Mouse (Mus musculus) stomach, postnatal 0 days (tissue): ENCODE results near the gene Cd63. TPM values are rescaled to one million over a fixed set of nuclear protein-coding genes. Genes with fewer than 3 reads are reported as not detected.
A peak's percentile ranks its signal among the peaks of the same experiment; 100 is the strongest.

Experiments used
- ATAC-seq: fragments of 200-750 bp; cut with Nextera tagmentation; 2 replicates; pipeline ENCODE4 v1.8.0; 2017; ENCODE audit not compliant: low FRiP score, low TSS enrichment
- DNase-seq: peaks from one replicate; pipeline ENCODE4 v3.0.0-alpha.2; 2016; ENCODE audit warnings: low spot score
- H3K27ac ChIP-seq: fragments of 300-500 bp; sonication (generic); replicated peaks from 2 replicates; pipeline ENCODE4 v1.5.1; 2014; ENCODE audit warnings: mild to moderate bottlenecking, control low read depth
- H3K27me3 ChIP-seq: fragments of 300-500 bp; sonication (generic); 2 replicates; pipeline ENCODE4 v1.6.1; 2014; ENCODE audit warnings: low read length; ENCODE audit not compliant: control insufficient read depth, insufficient read depth
- H3K36me3 ChIP-seq: fragments of 300-500 bp; sonication (generic); 2 replicates; pipeline ENCODE4 v1.6.1; 2014; ENCODE audit warnings: low read length, mixed read lengths; ENCODE audit not compliant: control insufficient read depth, insufficient read depth
- H3K4me1 ChIP-seq: fragments of 300-500 bp; sonication (generic); replicated peaks from 2 replicates; pipeline ENCODE4 v1.6.1; 2014; ENCODE audit warnings: antibody characterized with exemption; ENCODE audit not compliant: control insufficient read depth, insufficient read depth
- H3K4me2 ChIP-seq: fragments of 300-500 bp; sonication (generic); replicated peaks from 2 replicates; pipeline ENCODE4 v1.6.1; 2014; ENCODE audit warnings: low read depth, mild to moderate bottlenecking, control low read depth, moderate library complexity
- H3K4me3 ChIP-seq: fragments of 300-500 bp; sonication (generic); 2 replicates; pipeline ENCODE4 v1.5.1; 2014; ENCODE audit warnings: low read depth, low read length, control low read depth
- H3K9ac ChIP-seq: fragments of 300-500 bp; sonication (generic); 2 replicates; pipeline ENCODE4 v1.6.1; 2014; ENCODE audit warnings: mild to moderate bottlenecking, low read length, control low read depth, mixed read lengths
- H3K9me3 ChIP-seq: fragments of 300-500 bp; sonication (generic); 2 replicates; pipeline ENCODE4 v1.6.1; 2016; ENCODE audit warnings: low read length; ENCODE audit not compliant: control insufficient read depth
- CTCF ChIP-seq: IDR thresholded peaks from 2 replicates; pipeline ENCODE4 v1.5.1; 2016; ENCODE audit warnings: antibody characterized with exemption, low read depth, mild to moderate bottlenecking, moderate library complexity
- EP300 ChIP-seq: optimal IDR thresholded peaks from 2 replicates; pipeline ENCODE3; 2016; ENCODE audit warnings: antibody characterized with exemption
- WGBS: fragments of 180-500 bp; shearing (Covaris S2); extraction: QIAGEN DNeasy Blood & Tissue Kit; methylation state at CpG from one replicate; pipeline ENCODE4 v1.1.7; 2014; 5-methylcytosine and 5-hydroxymethylcytosine counted together
- polyA plus RNA-seq: library from polyadenylated mRNA; unstranded; fragments of >200 nt; fragmentation: Nextera tagmentation; extraction: Ambion mirVana; gene quantifications from 2 replicates; pipeline ENCODE4 v1.2.1, GENCODE M21; 2015

Cd63 gene
- polyA plus RNA-seq, 1 experiment from 2014 or later, result 773 TPM

- H3K9me3 ChIP-seq, result no peaks in the 10 kb centered on the region
- H3K36me3 ChIP-seq, result no peaks in the 10 kb centered on the region
- no peak overlapping the region for H3K27ac ChIP-seq
- DNase-seq (no peak), ATAC-seq (no peak)
- H3K4me1 ChIP-seq, result no peaks in the 10 kb centered on the region
- TF ChIP-seq EP300 (no peak), CTCF (no peak)
- H3K9ac ChIP-seq, result peak overlapping the region; percentile 58
- H3K4me3 ChIP-seq, result peak overlapping the region; percentile 47
- H3K27me3 ChIP-seq, result no peaks in the 10 kb centered on the region
- WGBS, result 6% methylated on average over 21 of the region's 21 CpGs
- H3K4me2 ChIP-seq, result peak overlapping the region; percentile 79
Observed at GRCm38 (mm10) chr10:128933976-128934721, 33.4 kb downstream of the Cd63 start.

DNA sequence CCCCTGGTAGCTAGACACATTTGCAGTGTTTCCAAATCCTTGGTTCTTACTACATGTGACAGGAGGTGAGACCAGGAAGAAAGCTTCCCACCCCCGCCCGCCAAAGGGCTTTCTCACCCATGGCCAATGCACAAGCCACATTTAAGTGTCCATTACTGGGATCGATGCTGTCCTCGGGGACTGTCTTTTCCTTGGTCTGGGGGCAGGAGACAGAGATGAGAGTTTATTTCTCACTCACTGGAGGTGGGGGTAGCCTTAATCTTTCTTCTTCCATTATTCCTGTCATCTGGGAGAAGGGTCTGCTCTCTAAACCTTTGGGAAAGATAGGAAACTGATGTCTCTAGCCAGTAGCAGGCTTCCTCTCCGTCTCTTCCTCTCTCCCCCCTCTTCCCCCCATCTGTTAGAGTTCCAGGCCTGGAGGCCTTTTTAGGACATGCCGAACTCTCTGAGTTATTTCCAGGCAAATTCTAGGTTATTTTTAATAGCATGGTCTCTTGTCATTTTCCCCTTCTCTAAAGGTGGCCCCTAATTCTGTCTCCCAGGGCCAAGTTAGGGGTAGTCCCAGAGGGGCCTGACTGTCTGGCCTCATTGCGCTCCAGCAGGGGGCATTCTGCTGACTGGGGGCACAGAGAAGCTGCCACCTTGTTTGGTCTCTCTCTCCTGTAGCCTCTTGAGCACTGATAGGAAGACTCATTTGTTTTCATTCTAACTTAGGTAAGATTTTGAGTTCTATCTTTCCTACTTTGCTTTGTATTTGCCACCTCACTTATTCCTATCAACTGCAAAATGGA lies 34.4 kb downstream of the Cd63 start:
- H3K27ac ChIP-seq, result no peak overlapping the region
- TF ChIP-seq CTCF (peak; percentile 23; the same call in 1 of the 2 replicates), EP300 (no peak)
- H3K27me3 ChIP-seq, result no peaks in the 10 kb centered on the region
- H3K36me3 ChIP-seq, result no peaks in the 10 kb centered on the region
- H3K4me1 ChIP-seq, result no peaks in the 10 kb centered on the region
- H3K9ac ChIP-seq, result no peak overlapping the region
- no peak for DNase-seq
- 65% methylated on average over 7 of the region's 7 CpGs for WGBS
- H3K9me3 ChIP-seq, result no peaks in the 10 kb centered on the region
- ATAC-seq, result no peak
- H3K4me3 ChIP-seq, result peak overlapping the region; percentile 47; the same call in 1 of the 2 replicates
- peak overlapping the region; percentile 79; the same call in 1 of the 2 replicates for H3K4me2 ChIP-seq

DNA sequence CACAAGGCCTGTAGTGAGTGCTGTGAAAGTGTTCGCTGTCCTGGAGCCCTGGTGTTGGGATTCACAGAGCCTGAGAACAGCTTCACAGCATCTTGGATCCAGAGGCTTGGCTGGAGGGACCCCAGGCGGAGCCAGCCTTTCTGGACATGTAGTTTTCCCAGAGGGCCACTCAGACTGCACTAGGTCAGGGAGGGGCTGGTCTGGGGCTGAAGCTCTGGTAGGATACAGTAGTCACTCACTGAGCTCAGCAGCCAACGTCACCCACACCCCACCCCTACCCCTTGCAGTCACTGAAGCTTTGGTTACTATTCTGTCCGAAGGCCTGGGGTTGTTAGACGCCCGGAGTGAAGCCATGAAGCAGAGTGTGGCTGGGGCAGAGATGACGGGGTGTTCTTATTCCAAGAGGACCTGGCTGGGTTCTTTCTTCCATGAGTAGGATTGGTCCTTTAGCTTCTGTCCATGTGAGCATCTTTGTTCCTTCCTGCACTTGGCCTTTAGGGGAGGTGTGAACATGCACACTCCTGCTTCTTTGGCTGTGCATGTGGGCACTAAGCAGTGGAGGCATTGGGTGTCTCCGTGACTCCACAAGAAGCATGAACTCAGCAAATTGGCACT lies 35.1 kb downstream of the Cd63 start:
- Histone ChIP-seq H3K36me3 (no peaks in the 10 kb centered on the region), H3K27ac (no peak overlapping the region), H3K9me3 (no peaks in the 10 kb centered on the region), H3K4me1 (no peaks in the 10 kb centered on the region), H3K4me3 (no peak overlapping the region), H3K27me3 (no peaks in the 10 kb centered on the region), H3K4me2 (no peak overlapping the region; the same call in 1 of the 2 replicates), H3K9ac (no peak overlapping the region)
- DNase-seq (no peak), ATAC-seq (no peak)
- TF ChIP-seq EP300, result no peak
- no peak for TF ChIP-seq CTCF
- WGBS, result 70% methylated on average over 8 of the region's 8 CpGs

GRCm38 (mm10) chr10:128937756-128938390 lies 37.1 kb downstream of the Cd63 start:
- no peak overlapping the region for H3K27ac ChIP-seq
- ATAC-seq, result no peak

DNA sequence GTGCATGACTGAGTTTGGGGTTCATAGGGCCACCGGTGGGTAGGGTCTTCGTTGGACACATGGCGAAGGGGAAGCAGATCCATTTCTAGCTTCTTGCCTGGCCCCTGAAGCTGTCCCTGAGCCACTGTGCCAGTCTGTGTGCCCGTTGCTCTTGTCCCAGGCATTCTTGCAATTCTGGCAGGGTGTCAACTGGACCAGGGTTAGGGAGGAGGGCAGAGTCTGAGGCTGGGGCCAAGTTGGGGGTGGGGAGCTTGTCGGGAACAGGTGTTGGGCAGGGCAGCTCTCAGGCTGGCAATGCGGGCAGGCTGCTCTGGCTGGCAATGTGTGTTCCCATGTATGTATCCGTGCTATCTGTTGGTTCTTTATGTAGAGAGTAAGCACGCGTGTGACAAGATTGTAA lies 37.7 kb downstream of the Cd63 start:
- Histone ChIP-seq H3K27me3 (no peaks in the 10 kb centered on the region), H3K4me2 (no peak overlapping the region), H3K36me3 (no peaks in the 10 kb centered on the region), H3K9me3 (no peaks in the 10 kb centered on the region), H3K4me3 (no peak overlapping the region), H3K4me1 (no peaks in the 10 kb centered on the region), H3K9ac (no peak overlapping the region), H3K27ac (no peak overlapping the region)
- peak; percentile 75 for DNase-seq
- no peak for TF ChIP-seq EP300
- no peak for TF ChIP-seq CTCF
- 58% methylated on average over 9 of the region's 9 CpGs for WGBS
- ATAC-seq, result peak; percentile 68

More at GRCm38 (mm10) chr10:128937756-128938390, 37.1 kb downstream of the Cd63 start:
- no peaks in the 10 kb centered on the region for H3K9me3 ChIP-seq
- no peaks in the 10 kb centered on the region for H3K27me3 ChIP-seq
- H3K4me2 ChIP-seq, result no peak overlapping the region
- no peak for DNase-seq
- H3K4me3 ChIP-seq, result no peak overlapping the region
- H3K36me3 ChIP-seq, result no peaks in the 10 kb centered on the region
- WGBS, result 69% methylated on average over 12 of the region's 12 CpGs
- TF ChIP-seq CTCF (no peak), EP300 (no peak)
- no peaks in the 10 kb centered on the region for H3K4me1 ChIP-seq
- no peak overlapping the region for H3K9ac ChIP-seq
